In genomic region chr6:125300982-125301381, GRCm38 (mm10) we compare ENCODE assay signal across 39 mouse cellular contexts. TPM values are rescaled to one million over a fixed set of nuclear protein-coding genes. Genes with fewer than 3 reads are reported as not detected.
"Had no signal": no experiment of that assay in that cellular context is flagged by ENCODE, and none has a peak within 500 bp of the region (broad histone marks: within the 10 kb centered on the region; RNA-seq: fewer than 3 reads in every experiment).

No protein-coding gene starts in this region.

- H3K4me1 ChIP-seq: heart, embryonic 10.5 days; heart, embryonic 12.5 days; hindbrain, embryonic 10.5 days; hindbrain, embryonic 12.5 days; liver, embryonic 13.5 days; liver, embryonic 15.5 days had no signal

- H3K4me3 ChIP-seq: gastrocnemius, adult 2 months; heart, embryonic 10.5 days; heart, embryonic 12.5 days; hindbrain, embryonic 10.5 days; hindbrain, embryonic 12.5 days; kidney, embryonic 15.5 days; layer of hippocampus, adult 2 months; limb, embryonic 13.5 days; limb, embryonic 15.5 days; liver, embryonic 13.5 days; liver, embryonic 15.5 days had no signal

- H3K27ac ChIP-seq: gastrocnemius, adult 2 months; heart, embryonic 10.5 days; hindbrain, embryonic 10.5 days; hindbrain, embryonic 12.5 days; hindbrain, embryonic 14.5 days; layer of hippocampus, adult 2 months; limb, embryonic 13.5 days; limb, embryonic 15.5 days; liver, embryonic 13.5 days; liver, embryonic 15.5 days had no signal

- H3K9ac ChIP-seq: heart, embryonic 12.5 days; hindbrain, embryonic 12.5 days; hindbrain, embryonic 14.5 days; kidney, embryonic 15.5 days; limb, embryonic 13.5 days; limb, embryonic 15.5 days; liver, embryonic 13.5 days; liver, embryonic 15.5 days had no signal

- H3K36me3 ChIP-seq: hindbrain, embryonic 10.5 days; liver, embryonic 13.5 days; liver, embryonic 15.5 days had no signal

- H3K4me2 ChIP-seq: heart, embryonic 12.5 days; hindbrain, embryonic 12.5 days; hindbrain, embryonic 14.5 days; kidney, embryonic 15.5 days; limb, embryonic 13.5 days; limb, embryonic 15.5 days; liver, embryonic 13.5 days; liver, embryonic 15.5 days had no signal

- H3K9me3 ChIP-seq: heart, embryonic 10.5 days; hindbrain, embryonic 12.5 days; kidney, embryonic 15.5 days; limb, embryonic 13.5 days; limb, embryonic 15.5 days; liver, embryonic 13.5 days; liver, embryonic 15.5 days had no signal

- ATAC-seq: hindbrain, embryonic 16.5 days; inflammation-experienced regulatory T-cells, adult 6 months had no signal

- DNase-seq: gastrocnemius, adult 2 months; gastrocnemius, postnatal 10 days; gastrocnemius, postnatal 25 days; heart, adult 18-20 months; heart, postnatal 10 days; heart, postnatal 4 days; kidney, adult 11 months; kidney, adult 2 months; kidney, adult 9 months; kidney, postnatal 14 days; kidney, postnatal 36 days; layer of hippocampus, postnatal 36 days; left cerebral cortex, postnatal 4 days; liver, embryonic 13.5 days had no signal

- H3K27me3 ChIP-seq: heart, embryonic 12.5 days; hindbrain, embryonic 12.5 days; kidney, embryonic 15.5 days; limb, embryonic 13.5 days; limb, embryonic 15.5 days; liver, embryonic 13.5 days; liver, embryonic 15.5 days had no signal

RNA-seq across cellular contexts. Expression of gene Tuba3a, which starts 15.1 kb away (rescaled TPM):
- total RNA-seq: gastrocnemius, adult 2 months; gastrocnemius, postnatal 10 days; gastrocnemius, postnatal 25 days; gastrocnemius, postnatal 4 days; granulocyte monocyte progenitor cell, adult 5-6 weeks; heart, adult 18-20 months; heart, adult 8-10 months; heart, postnatal 10 days; heart, postnatal 25 days; heart, postnatal 4 days; layer of hippocampus, adult 2 months; layer of hippocampus, postnatal 14 days; layer of hippocampus, postnatal 36 days; left cerebral cortex, adult 18-20 months; left cerebral cortex, adult 8-10 months; left cerebral cortex, postnatal 10 days; left cerebral cortex, postnatal 25 days; left cerebral cortex, postnatal 4 days; liver, adult 2 months had no signal
- polyA plus RNA-seq: frontal cortex, adult 2 months; heart, embryonic 12.5 days; heart, embryonic 14.5 days; heart, embryonic 16.5 days; hindbrain, embryonic 10.5 days; hindbrain, embryonic 12.5 days; hindbrain, embryonic 14.5 days; limb, embryonic 15.5 days; liver, adult 2 months; liver, embryonic 13.5 days; liver, embryonic 15.5 days had no signal

RNA-seq across cellular contexts. Expression of gene Scnn1a, which starts 19.5 kb away (rescaled TPM):
- polyA plus RNA-seq: inflammation-experienced regulatory T-cells, adult 6 months had no signal
